Mouse (Mus musculus): ENCODE measurements at regions not wholly inside any gene's neighbourhood (a gene's known extent, or its start where the extent isn't known, plus 50 kb on each side); places are given as distances from the start of the nearest gene placed in this dataset.

DNA sequence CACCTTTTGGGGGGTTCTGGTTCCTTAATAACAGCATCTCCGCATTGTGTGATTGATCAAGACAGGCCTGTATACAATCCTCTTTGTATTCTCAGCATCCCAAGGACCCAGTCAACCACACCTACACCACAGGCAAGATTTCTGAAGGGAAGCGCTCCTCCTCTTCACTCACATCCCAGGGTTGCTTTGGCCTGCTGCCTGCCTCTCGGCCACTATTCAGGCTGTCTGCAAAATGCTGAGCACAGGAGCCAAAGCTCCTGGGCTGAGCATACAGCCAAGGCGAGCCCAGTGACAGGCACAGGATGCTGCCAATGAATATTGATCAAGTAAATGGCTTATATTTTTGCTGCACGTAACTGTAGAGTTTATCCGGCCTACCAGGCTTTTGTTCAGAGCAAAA, 56.9 kb upstream of the Gpr12 start:
- in situ Hi-C loops (cut with MboI, MseI), result no loop called here

DNA sequence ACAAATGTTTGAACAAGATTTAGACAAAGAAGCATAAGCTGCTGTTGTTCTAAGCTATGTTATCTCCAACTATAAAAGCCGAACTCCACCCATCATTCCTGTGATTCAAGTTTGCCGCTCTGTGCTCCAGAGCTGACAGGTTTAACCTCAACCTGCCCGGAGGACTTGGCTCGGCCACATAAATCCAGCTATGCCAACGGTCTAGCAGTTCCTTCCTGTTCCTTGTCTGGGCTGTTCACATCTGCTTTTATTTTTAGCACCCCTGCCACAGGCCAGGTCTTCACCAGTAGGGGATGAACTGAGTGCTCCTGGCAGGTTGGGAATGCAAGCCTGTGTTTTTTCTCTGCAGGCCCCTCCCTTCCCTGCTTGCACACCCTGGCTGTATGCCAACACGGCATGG, 51.8 kb upstream of the Gpr12 start:
- in situ Hi-C loops (cut with MboI, MseI), result loop anchor here (10.0 kb wide), 1 partner anchor 1938 kb away; no protein-coding TSS in a partner anchor

Measured in T-helper 2 cell (primary cell).